Mouse (Mus musculus) yolk sac, embryonic 10.5 days (tissue): ENCODE data around the gene Aldh2.
"Not testable (repeated sequence)": the region's sequence is repeated elsewhere in the genome, so short reads cannot be mapped to it uniquely, and the experiment has no call there.

ENCODE experiments used
- DNase-seq: peaks from one replicate; pipeline ENCODE4 v3.0.0-alpha.2; 2017; ENCODE audit warnings: low spot score

The Aldh2 gene

GRCm38 (mm10) chr5:121593451-121594401 is at the start of gene Aldh2:
Gene Aldh2 (minus strand): TSS chr5:121593824.
- DNase-seq: peak; percentile 88

- peak; percentile 76 for DNase-seq
Measured at GRCm38 (mm10) chr5:121639601-121640000, 46.0 kb upstream of the Aldh2 start.

- no peak for DNase-seq
Measured at GRCm38 (mm10) chr5:121637296-121637695, 43.7 kb upstream of the Aldh2 start.

GRCm38 (mm10) chr5:121634668-121635067 is 41.0 kb upstream of the Aldh2 start:
- DNase-seq: no peak

- DNase-seq: no peak
Measured at GRCm38 (mm10) chr5:121632804-121633203, 39.2 kb upstream of the Aldh2 start.

- DNase-seq: not testable (repeated sequence)
Measured at GRCm38 (mm10) chr5:121631106-121631647, 37.6 kb upstream of the Aldh2 start.

GRCm38 (mm10) chr5:121627871-121628270 is 34.2 kb upstream of the Aldh2 start:
- DNase-seq: peak; percentile 25

GRCm38 (mm10) chr5:121623241-121623640 is 29.6 kb upstream of the Aldh2 start:
- no peak for DNase-seq

GRCm38 (mm10) chr5:121621102-121621501 is 27.5 kb upstream of the Aldh2 start:
- no peak for DNase-seq

- peak; percentile 94 for DNase-seq
Measured at GRCm38 (mm10) chr5:121618592-121619513, 25.2 kb upstream of the Aldh2 start, which contains the start of gene Acad12. Gene Acad12 (minus strand): TSS chr5:121618938.

- not testable (repeated sequence) for DNase-seq
Measured at GRCm38 (mm10) chr5:121614921-121615320, 21.3 kb upstream of the Aldh2 start.

GRCm38 (mm10) chr5:121612036-121612435 is 18.4 kb upstream of the Aldh2 start:
- no peak for DNase-seq

- DNase-seq: not testable (repeated sequence)
Measured at GRCm38 (mm10) chr5:121609556-121610135, 16.0 kb upstream of the Aldh2 start.

- peak; percentile 44 for DNase-seq
Measured at GRCm38 (mm10) chr5:121606151-121606550, 12.5 kb upstream of the Aldh2 start.

GRCm38 (mm10) chr5:121603815-121604214 is 10.2 kb upstream of the Aldh2 start:
- not testable (repeated sequence) for DNase-seq

- DNase-seq: peak; percentile 79
Measured at GRCm38 (mm10) chr5:121601547-121602299, 8.1 kb upstream of the Aldh2 start.

GRCm38 (mm10) chr5:121598871-121599610 is 5.4 kb upstream of the Aldh2 start:
- DNase-seq: no peak

- no peak for DNase-seq
Measured at GRCm38 (mm10) chr5:121597991-121598537, 4.4 kb upstream of the Aldh2 start.

- no peak for DNase-seq
Measured at GRCm38 (mm10) chr5:121597332-121597731, 3.7 kb upstream of the Aldh2 start.

- no peak for DNase-seq
Measured at GRCm38 (mm10) chr5:121596226-121596625, 2.6 kb upstream of the Aldh2 start.
